Mouse (Mus musculus) heart, postnatal 0 days (tissue): ENCODE measurements at regions not wholly inside any gene's neighbourhood (a gene's known extent, or its start where the extent isn't known, plus 50 kb on each side); places are given as distances from the start of the nearest gene placed in this dataset.

Source experiments
- ATAC-seq: fragments of 200-750 bp; cut with Nextera tagmentation; 2 replicates; pipeline ENCODE4 v1.8.0; 2017; ENCODE audit warnings: low read depth, moderate number of reproducible peaks, moderate library complexity; ENCODE audit not compliant: insufficient read depth
- DNase-seq: peaks from one replicate; pipeline ENCODE4 v3.0.0-alpha.2; 2016; ENCODE audit warnings: low spot score
- H3K27ac ChIP-seq: fragments of 300-500 bp; sonication (generic); 2 replicates; pipeline ENCODE4 v1.5.1; 2014; ENCODE audit warnings: low read depth, mild to moderate bottlenecking
- H3K27me3 ChIP-seq: fragments of 300-500 bp; sonication (generic); 2 replicates; pipeline ENCODE4 v1.6.1; 2014; ENCODE audit warnings: low read length, mixed read lengths; ENCODE audit not compliant: control insufficient read depth, insufficient read depth
- H3K36me3 ChIP-seq: fragments of 300-500 bp; sonication (generic); replicated peaks from 2 replicates; pipeline ENCODE4 v1.6.1; 2014; ENCODE audit warnings: low read length, mixed read lengths; ENCODE audit not compliant: control insufficient read depth, insufficient read depth
- H3K4me1 ChIP-seq: fragments of 300-500 bp; sonication (generic); 2 replicates; pipeline ENCODE4 v1.6.1; 2014; ENCODE audit warnings: antibody characterized with exemption; ENCODE audit not compliant: control insufficient read depth, insufficient read depth
- H3K4me2 ChIP-seq: fragments of 300-500 bp; sonication (generic); 2 replicates; pipeline ENCODE4 v1.6.1; 2014; ENCODE audit warnings: low read depth, mild to moderate bottlenecking, low read length, moderate library complexity
- H3K4me3 ChIP-seq: fragments of 300-500 bp; sonication (generic); 2 replicates; pipeline ENCODE4 v1.5.1; 2014; ENCODE audit warnings: low read depth, low read length
- H3K9ac ChIP-seq: fragments of 300-500 bp; sonication (generic); replicated peaks from 2 replicates; pipeline ENCODE4 v1.6.1; 2014; ENCODE audit warnings: low read depth, low read length, mixed read lengths
- H3K9me3 ChIP-seq: fragments of 300-500 bp; sonication (generic); replicated peaks from 2 replicates; pipeline ENCODE4 v1.6.1; 2016; ENCODE audit warnings: low read length; ENCODE audit not compliant: control insufficient read depth
- CTCF ChIP-seq: IDR thresholded peaks from 2 replicates; pipeline ENCODE4 v1.5.1; 2016; ENCODE audit warnings: antibody characterized with exemption, control low read depth, low read depth
- EP300 ChIP-seq: IDR thresholded peaks from 2 replicates; pipeline ENCODE4 v1.6.1; 2016; ENCODE audit warnings: antibody characterized with exemption, low read depth
- WGBS: fragments of 180-500 bp; shearing (Covaris S2); extraction: QIAGEN DNeasy Blood & Tissue Kit; methylation state at CpG from one replicate; pipeline ENCODE4 v1.1.7; 2014; 5-methylcytosine and 5-hydroxymethylcytosine counted together

- 67% methylated on average over 4 of the region's 4 CpGs for WGBS
- H3K27me3 ChIP-seq: no peaks in the 10 kb centered on the region
- H3K9ac ChIP-seq: no peak overlapping the region
- no peak overlapping the region for H3K4me3 ChIP-seq
- H3K36me3 ChIP-seq: no peaks in the 10 kb centered on the region
- ATAC-seq: no peak
- no peaks in the 10 kb centered on the region for H3K9me3 ChIP-seq
- DNase-seq: no peak
- H3K27ac ChIP-seq: no peak overlapping the region
- no peaks in the 10 kb centered on the region for H3K4me1 ChIP-seq
- H3K4me2 ChIP-seq: no peak overlapping the region
- TF ChIP-seq CTCF (no peak), EP300 (no peak)
Observed at GRCm38 (mm10) chr13:52361177-52361846, 169.8 kb downstream of the Diras2 start.

- DNase-seq: no peak
- TF ChIP-seq CTCF: no peak
- H3K27ac ChIP-seq: no peak overlapping the region
- no peak overlapping the region for H3K9ac ChIP-seq
- H3K27me3 ChIP-seq: no peaks in the 10 kb centered on the region
- ATAC-seq: no peak
- no peak overlapping the region for H3K4me2 ChIP-seq
- WGBS: 81% methylated on average over 5 of the region's 5 CpGs
- H3K36me3 ChIP-seq: no peaks in the 10 kb centered on the region
- H3K4me1 ChIP-seq: no peaks in the 10 kb centered on the region
- H3K9me3 ChIP-seq: no peaks in the 10 kb centered on the region
- no peak overlapping the region for H3K4me3 ChIP-seq
Observed at GRCm38 (mm10) chr13:52362266-52362665, 168.8 kb downstream of the Diras2 start.

- TF ChIP-seq CTCF (no peak), EP300 (no peak)
- Histone ChIP-seq H3K27me3 (no peaks in the 10 kb centered on the region), H3K4me2 (no peak overlapping the region), H3K27ac (no peak overlapping the region), H3K4me1 (0 out of 2 replicates have a peak, but pooled peaks cover 1% of the 10 kb centered on the region), H3K36me3 (no peaks in the 10 kb centered on the region), H3K9me3 (no peaks in the 10 kb centered on the region), H3K4me3 (no peak overlapping the region), H3K9ac (no peak overlapping the region)
- ATAC-seq (no peak), DNase-seq (no peak)
Observed at GRCm38 (mm10) chr13:52369851-52370250, 161.2 kb downstream of the Diras2 start.

GRCm38 (mm10) chr13:52371986-52372385 lies 159.1 kb downstream of the Diras2 start:
- ATAC-seq (no peak), DNase-seq (no peak)
- no peaks in the 10 kb centered on the region for H3K9me3 ChIP-seq
- 0 out of 2 replicates have a peak, but pooled peaks cover 3% of the 10 kb centered on the region for H3K4me1 ChIP-seq
- H3K36me3 ChIP-seq: no peaks in the 10 kb centered on the region
- no peak overlapping the region for H3K27ac ChIP-seq
- WGBS: 78% methylated on average over 3 of the region's 3 CpGs
- no peak overlapping the region for H3K9ac ChIP-seq
- no peak for TF ChIP-seq EP300
- TF ChIP-seq CTCF: no peak
- H3K4me2 ChIP-seq: no peak overlapping the region
- H3K27me3 ChIP-seq: no peaks in the 10 kb centered on the region
- H3K4me3 ChIP-seq: no peak overlapping the region

GRCm38 (mm10) chr13:52374781-52375180 lies 156.3 kb downstream of the Diras2 start:
- Histone ChIP-seq H3K9ac (no peak overlapping the region), H3K27me3 (no peaks in the 10 kb centered on the region), H3K4me2 (no peak overlapping the region), H3K9me3 (peaks cover 14% of the 10 kb centered on the region; the same call in 1 of the 2 replicates), H3K27ac (no peak overlapping the region), H3K4me1 (0 out of 2 replicates have a peak, but pooled peaks cover 3% of the 10 kb centered on the region), H3K36me3 (no peaks in the 10 kb centered on the region), H3K4me3 (no peak overlapping the region)
- TF ChIP-seq CTCF: no peak
- TF ChIP-seq EP300: no peak
- DNase-seq (no peak), ATAC-seq (no peak)
- 7% methylated on average over 3 of the region's 3 CpGs for WGBS

- no peak for DNase-seq
- H3K27ac ChIP-seq: no peak overlapping the region
- no peaks in the 10 kb centered on the region for H3K36me3 ChIP-seq
- peaks cover 14% of the 10 kb centered on the region; the same call in 1 of the 2 replicates for H3K9me3 ChIP-seq
- 22% methylated on average over 1 of the region's 1 CpGs for WGBS
- 0 out of 2 replicates have a peak, but pooled peaks cover 3% of the 10 kb centered on the region for H3K4me1 ChIP-seq
- no peak overlapping the region for H3K4me2 ChIP-seq
- ATAC-seq: no peak
- no peaks in the 10 kb centered on the region for H3K27me3 ChIP-seq
- TF ChIP-seq EP300 (no peak), CTCF (no peak)
- H3K9ac ChIP-seq: no peak overlapping the region
- no peak overlapping the region for H3K4me3 ChIP-seq
Observed at GRCm38 (mm10) chr13:52378236-52378635, 152.8 kb downstream of the Diras2 start.
